Mouse (Mus musculus) forebrain, embryonic 13.5 days (tissue): ENCODE data around the gene Vegfa. TPM values are rescaled to one million over a fixed set of nuclear protein-coding genes. Genes with fewer than 3 reads are reported as not detected.

Experiments
- ATAC-seq: fragments of 200-750 bp; cut with Nextera tagmentation; 2 replicates; pipeline ENCODE4 v1.8.0; 2017
- H3K27ac ChIP-seq: fragments of 300-500 bp; sonication (generic); 2 replicates; pipeline ENCODE4 v1.5.1; 2015; ENCODE audit warnings: inconsistent platforms, mild to moderate bottlenecking, moderate library complexity
- H3K27me3 ChIP-seq: fragments of 300-500 bp; sonication (generic); 2 replicates; pipeline ENCODE4 v1.6.1; 2015; ENCODE audit warnings: mild to moderate bottlenecking, inconsistent platforms
- H3K36me3 ChIP-seq: fragments of 300-500 bp; sonication (generic); 2 replicates; pipeline ENCODE4 v1.6.1; 2015; ENCODE audit warnings: mild to moderate bottlenecking, inconsistent platforms; ENCODE audit not compliant: poor library complexity, severe bottlenecking
- H3K4me1 ChIP-seq: fragments of 300-500 bp; sonication (generic); 2 replicates; pipeline ENCODE4 v1.6.1; 2015; ENCODE audit warnings: inconsistent platforms
- H3K4me2 ChIP-seq: fragments of 300-500 bp; sonication (generic); 2 replicates; pipeline ENCODE4 v1.6.1; 2015; ENCODE audit warnings: inconsistent platforms, mild to moderate bottlenecking, moderate library complexity
- H3K4me3 ChIP-seq: fragments of 300-500 bp; sonication (generic); 2 replicates; pipeline ENCODE4 v1.5.1; 2015; ENCODE audit warnings: mild to moderate bottlenecking, inconsistent platforms
- H3K9ac ChIP-seq: fragments of 300-500 bp; sonication (generic); 2 replicates; pipeline ENCODE4 v1.6.1; 2015; ENCODE audit warnings: mild to moderate bottlenecking, inconsistent platforms
- H3K9me3 ChIP-seq: fragments of 300-500 bp; sonication (generic); replicated peaks from 2 replicates; pipeline ENCODE4 v1.6.1; 2016; ENCODE audit warnings: inconsistent platforms
- WGBS: fragments of 180-500 bp; shearing (Covaris S2); methylation state at CpG from one replicate; pipeline ENCODE4 v1.1.7; 2015; 5-methylcytosine and 5-hydroxymethylcytosine counted together
- polyA plus RNA-seq: library from polyadenylated mRNA; unstranded; fragments of >200 nt; fragmentation: Nextera tagmentation; extraction: Ambion mirVana; gene quantifications from 2 replicates; pipeline ENCODE4 v1.2.1, GENCODE M21; 2015

Gene Vegfa
- polyA plus RNA-seq, 1 experiment from 2014 or later = 2.7 TPM

DNA sequence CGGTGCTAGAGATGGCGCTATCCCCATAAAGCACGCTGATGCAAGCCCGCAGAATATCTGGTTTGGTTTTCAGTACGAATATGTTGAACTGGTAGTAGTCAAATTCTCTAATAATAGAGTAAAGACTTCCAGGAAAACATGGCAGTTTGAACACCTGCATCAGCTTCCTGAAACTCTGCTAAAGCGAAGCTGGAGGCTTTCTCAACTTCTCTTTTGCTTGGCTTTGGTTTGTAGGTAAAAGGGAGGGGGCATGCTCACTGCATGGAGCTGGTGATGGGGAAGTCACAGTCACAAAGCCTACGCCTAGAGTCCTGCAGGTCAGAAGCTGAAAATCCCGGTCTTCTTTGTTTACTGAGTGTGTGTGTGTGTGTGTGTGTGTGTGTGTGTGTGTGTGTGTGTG is 13.6 kb upstream of the Vegfa start:
- WGBS = 85% methylated on average over 8 of the region's 8 CpGs
- no peak overlapping the region for H3K4me2 ChIP-seq
- ATAC-seq = no peak
- H3K9me3 ChIP-seq = peaks cover 2% of the 10 kb centered on the region; the same call in 1 of the 2 replicates
- H3K27me3 ChIP-seq = no peaks in the 10 kb centered on the region
- H3K27ac ChIP-seq = no peak overlapping the region
- H3K9ac ChIP-seq = no peak overlapping the region
- no peak overlapping the region for H3K4me3 ChIP-seq
- H3K36me3 ChIP-seq = no peaks in the 10 kb centered on the region
- no peaks in the 10 kb centered on the region for H3K4me1 ChIP-seq

DNA sequence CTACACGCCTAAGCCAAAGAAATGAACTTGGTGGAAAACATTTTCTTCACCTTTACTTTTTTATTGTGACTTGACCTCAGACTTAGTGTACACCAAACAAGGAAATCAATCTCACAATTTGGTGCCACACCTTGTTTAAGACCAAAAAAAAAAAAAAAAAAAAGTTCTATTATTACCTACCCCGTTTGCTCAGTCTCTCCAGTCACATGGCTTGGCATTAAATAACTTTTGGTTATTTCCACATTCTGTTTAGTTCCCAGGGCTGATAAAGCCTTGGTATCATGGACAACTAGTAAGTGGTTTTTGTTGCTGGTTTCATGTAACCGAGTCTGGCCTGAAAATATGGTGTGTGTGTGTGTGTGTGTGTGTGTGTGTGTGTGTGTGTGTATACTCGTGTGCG is 12.8 kb upstream of the Vegfa start:
- Histone ChIP-seq H3K9ac (no peak overlapping the region), H3K4me2 (no peak overlapping the region), H3K9me3 (peaks cover 2% of the 10 kb centered on the region; the same call in 1 of the 2 replicates), H3K36me3 (no peaks in the 10 kb centered on the region), H3K4me3 (no peak overlapping the region), H3K27me3 (no peaks in the 10 kb centered on the region), H3K4me1 (no peaks in the 10 kb centered on the region), H3K27ac (no peak overlapping the region)
- WGBS = 94% methylated on average over 5 of the region's 5 CpGs
- no peak for ATAC-seq

DNA sequence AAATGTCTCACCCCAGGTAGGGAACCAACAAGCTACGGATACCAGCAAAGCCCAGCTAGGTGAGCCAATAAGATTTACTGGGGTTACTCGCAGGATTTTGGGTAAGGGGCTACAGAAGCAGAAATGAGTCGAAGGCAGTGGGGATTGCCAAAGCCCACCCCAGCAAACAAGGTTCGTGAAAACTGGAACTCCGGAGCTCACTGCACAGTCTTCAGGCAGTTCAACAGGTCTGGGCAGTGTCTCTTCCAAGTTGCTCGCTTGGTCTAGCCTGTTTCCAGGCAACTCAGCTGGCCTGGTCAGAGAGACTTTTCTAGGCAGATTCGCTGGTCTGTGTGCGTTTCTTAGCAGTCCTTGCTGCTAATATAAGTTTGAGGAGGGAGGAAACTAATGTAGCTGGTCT is 10.0 kb upstream of the Vegfa start:
- Histone ChIP-seq H3K27me3 (no peaks in the 10 kb centered on the region), H3K27ac (no peak overlapping the region), H3K4me1 (no peaks in the 10 kb centered on the region), H3K4me3 (no peak overlapping the region), H3K9ac (no peak overlapping the region), H3K36me3 (no peaks in the 10 kb centered on the region), H3K9me3 (no peaks in the 10 kb centered on the region), H3K4me2 (no peak overlapping the region)
- no peak for ATAC-seq
- WGBS = 92% methylated on average over 8 of the region's 8 CpGs

DNA sequence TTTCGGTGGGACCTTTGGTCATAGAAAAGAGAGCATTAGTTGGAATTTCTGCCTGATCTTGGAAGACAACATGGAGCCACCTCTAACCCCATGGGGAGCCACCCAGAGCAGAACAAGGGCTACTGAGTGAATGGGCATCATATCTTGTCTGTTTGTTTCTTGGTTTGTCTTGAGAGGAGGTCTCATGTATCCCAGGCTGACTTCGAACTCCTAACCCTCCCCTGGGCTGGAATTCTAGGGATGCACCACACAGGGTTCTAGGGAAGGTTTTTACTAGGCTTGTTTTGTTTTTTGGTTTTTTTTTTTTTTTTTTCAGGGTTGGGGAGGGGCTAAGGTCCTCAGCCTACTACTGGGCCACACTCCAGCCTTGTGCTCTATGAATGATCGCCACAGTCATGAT is 9.5 kb upstream of the Vegfa start:
- Histone ChIP-seq H3K4me3 (no peak overlapping the region), H3K4me1 (no peaks in the 10 kb centered on the region), H3K27me3 (no peaks in the 10 kb centered on the region), H3K4me2 (no peak overlapping the region), H3K9ac (no peak overlapping the region), H3K9me3 (no peaks in the 10 kb centered on the region), H3K36me3 (no peaks in the 10 kb centered on the region), H3K27ac (no peak overlapping the region)
- ATAC-seq = no peak
- 92% methylated on average over 3 of the region's 3 CpGs for WGBS

DNA sequence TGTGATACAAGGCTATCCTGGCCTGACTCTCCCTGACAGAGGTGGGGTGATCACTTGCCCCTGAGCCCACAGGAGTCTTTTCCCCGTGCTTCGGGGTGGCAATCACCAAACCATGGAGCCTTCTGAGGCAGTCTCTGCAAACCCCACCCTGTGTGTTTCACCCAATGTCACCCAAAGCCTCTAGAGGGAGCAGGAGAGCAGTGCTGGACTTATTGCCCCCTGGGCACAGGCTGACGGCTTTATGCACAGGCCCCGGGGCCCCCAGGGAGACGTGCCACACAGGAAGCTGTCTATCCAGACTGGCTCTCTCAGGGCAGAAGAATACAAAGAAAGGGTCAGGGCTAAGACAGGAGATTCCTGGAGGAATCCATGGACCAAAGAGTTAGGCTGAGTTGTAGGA is 9.1 kb upstream of the Vegfa start:
- ATAC-seq = no peak
- Histone ChIP-seq H3K36me3 (no peaks in the 10 kb centered on the region), H3K27me3 (no peaks in the 10 kb centered on the region), H3K4me1 (no peaks in the 10 kb centered on the region), H3K4me3 (no peak overlapping the region), H3K9me3 (no peaks in the 10 kb centered on the region), H3K4me2 (no peak overlapping the region), H3K27ac (no peak overlapping the region), H3K9ac (no peak overlapping the region)
- WGBS = 72% methylated on average over 5 of the region's 5 CpGs

DNA sequence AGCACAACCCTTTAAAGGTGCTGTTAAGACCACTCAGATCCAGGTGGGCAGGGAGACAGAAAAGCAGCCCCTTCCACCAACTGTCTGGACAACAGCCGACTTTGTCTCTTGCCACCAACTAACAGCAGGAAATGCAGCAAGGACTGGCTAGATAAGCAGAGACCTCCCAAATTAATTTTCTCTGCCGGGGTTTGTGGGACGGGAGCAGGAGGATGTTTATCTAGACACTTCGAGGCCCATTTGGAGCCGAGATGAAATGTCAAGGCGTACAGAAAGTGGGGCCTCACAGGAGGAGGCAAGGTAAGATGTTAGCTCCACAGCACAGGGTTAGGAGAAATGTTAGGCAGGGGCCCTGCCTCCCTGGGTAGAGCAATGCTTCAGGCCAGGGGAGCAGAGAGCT is 8.4 kb upstream of the Vegfa start:
- Histone ChIP-seq H3K4me2 (no peak overlapping the region), H3K4me3 (no peak overlapping the region), H3K27me3 (no peaks in the 10 kb centered on the region), H3K36me3 (no peaks in the 10 kb centered on the region), H3K4me1 (no peaks in the 10 kb centered on the region), H3K27ac (no peak overlapping the region), H3K9ac (no peak overlapping the region), H3K9me3 (no peaks in the 10 kb centered on the region)
- WGBS = 81% methylated on average over 6 of the region's 6 CpGs
- no peak for ATAC-seq

DNA sequence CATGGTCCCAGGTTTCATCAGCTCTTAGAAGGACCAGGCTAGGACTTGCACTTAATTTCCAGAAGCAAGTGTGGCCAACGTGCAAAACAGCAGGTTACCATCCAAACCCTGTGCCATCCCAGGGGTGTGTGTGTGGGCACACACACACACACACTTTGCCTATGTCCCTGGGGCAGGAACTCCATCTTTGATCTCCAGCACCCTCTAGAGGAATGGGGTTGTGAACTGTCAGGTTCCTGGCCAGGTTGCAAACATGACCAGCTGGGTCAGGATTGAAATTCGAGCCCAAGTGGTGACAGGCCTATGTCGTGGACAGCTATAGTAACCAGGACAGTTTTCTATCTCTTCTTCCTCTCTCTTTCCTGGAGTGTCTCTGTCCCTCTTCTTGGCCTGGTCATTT is 6.7 kb upstream of the Vegfa start:
- Histone ChIP-seq H3K9me3 (no peaks in the 10 kb centered on the region), H3K9ac (no peak overlapping the region), H3K27ac (no peak overlapping the region), H3K4me3 (no peak overlapping the region), H3K4me2 (no peak overlapping the region), H3K36me3 (no peaks in the 10 kb centered on the region), H3K27me3 (peaks cover under 1% of the 10 kb centered on the region; the same call in 1 of the 2 replicates), H3K4me1 (no peaks in the 10 kb centered on the region; the same call in 1 of the 2 replicates)
- no peak for ATAC-seq
- 49% methylated on average over 3 of the region's 3 CpGs for WGBS

DNA sequence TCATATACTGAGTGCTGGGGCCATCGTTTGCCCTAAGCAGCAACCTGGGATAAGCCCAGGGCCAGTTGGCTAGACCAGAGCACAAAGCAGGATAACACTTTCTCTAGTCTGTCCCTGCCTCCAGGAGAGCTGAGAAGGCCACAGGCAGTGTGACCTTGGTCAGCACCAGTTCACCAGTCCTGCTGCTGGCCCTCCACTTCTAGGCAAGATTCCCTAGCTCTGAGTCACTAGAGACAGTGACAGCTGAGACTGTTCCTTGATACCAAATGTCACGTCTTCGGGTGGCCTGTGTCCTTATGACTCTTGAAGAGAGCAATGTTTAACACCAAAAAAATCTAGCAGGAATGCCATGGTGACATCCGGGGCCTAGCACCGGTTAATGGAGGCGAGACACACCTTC is 4.2 kb upstream of the Vegfa start:
- Histone ChIP-seq H3K27ac (no peak overlapping the region), H3K27me3 (peaks cover 5% of the 10 kb centered on the region; the same call in 1 of the 2 replicates), H3K4me1 (peaks cover 11% of the 10 kb centered on the region), H3K4me3 (no peak overlapping the region), H3K4me2 (no peak overlapping the region), H3K9ac (no peak overlapping the region), H3K36me3 (no peaks in the 10 kb centered on the region), H3K9me3 (no peaks in the 10 kb centered on the region)
- 89% methylated on average over 6 of the region's 6 CpGs for WGBS
- ATAC-seq = no peak

DNA sequence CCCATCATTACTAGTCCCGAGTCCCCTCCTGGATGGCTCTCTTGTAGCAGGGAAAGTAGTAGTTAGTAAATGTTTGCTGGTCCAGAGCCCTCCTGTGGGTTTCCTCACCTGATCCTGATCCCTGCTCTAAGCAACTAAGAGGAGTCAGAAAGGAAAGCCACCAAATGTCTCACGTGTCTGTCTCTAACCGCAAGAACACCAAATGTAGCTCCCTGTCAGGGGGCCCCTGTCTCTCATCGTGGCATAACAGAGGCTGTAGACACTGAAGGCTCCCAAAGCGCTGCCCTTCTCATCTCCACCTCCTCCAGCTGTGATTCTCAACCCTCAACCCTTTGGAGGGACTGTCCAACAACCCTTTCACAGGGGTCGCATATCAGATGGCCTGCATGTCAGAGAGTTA is 1.9 kb upstream of the Vegfa start:
- no peak overlapping the region for H3K27ac ChIP-seq
- WGBS = 71% methylated on average over 6 of the region's 6 CpGs
- no peak for ATAC-seq
- H3K9me3 ChIP-seq = no peaks in the 10 kb centered on the region
- peaks cover 5% of the 10 kb centered on the region; the same call in 1 of the 2 replicates for H3K27me3 ChIP-seq
- H3K9ac ChIP-seq = no peak overlapping the region
- peaks cover 22% of the 10 kb centered on the region for H3K4me1 ChIP-seq
- no peaks in the 10 kb centered on the region for H3K36me3 ChIP-seq
- H3K4me2 ChIP-seq = no peak overlapping the region
- no peak overlapping the region for H3K4me3 ChIP-seq

DNA sequence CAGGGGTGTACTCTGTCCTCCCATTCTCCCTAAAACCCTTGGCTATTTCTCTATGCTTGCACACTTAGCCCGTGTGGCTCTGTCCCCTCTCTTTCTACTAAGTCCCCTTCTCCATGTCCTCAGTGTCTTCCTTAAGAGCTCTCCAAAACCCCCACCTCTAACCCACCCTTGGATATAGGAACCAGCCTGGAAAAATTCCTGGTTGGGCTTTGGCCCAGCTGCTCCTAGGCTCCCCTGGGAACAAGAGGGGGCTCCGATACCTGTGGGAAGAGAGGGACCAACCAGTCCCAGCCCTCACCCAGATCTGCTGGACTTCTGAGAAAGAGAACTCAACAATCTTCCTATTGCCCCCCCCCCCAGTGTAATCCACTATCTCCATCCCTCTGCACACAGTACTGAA is 1.4 kb upstream of the Vegfa start:
- ATAC-seq = no peak
- H3K36me3 ChIP-seq = no peaks in the 10 kb centered on the region
- H3K9ac ChIP-seq = peak overlapping the region; percentile 40; the same call in 1 of the 2 replicates
- WGBS = 27% methylated on average over 2 of the region's 2 CpGs
- H3K9me3 ChIP-seq = no peaks in the 10 kb centered on the region
- no peak overlapping the region for H3K4me3 ChIP-seq
- H3K4me2 ChIP-seq = no peak overlapping the region
- peaks cover 5% of the 10 kb centered on the region; the same call in 1 of the 2 replicates for H3K27me3 ChIP-seq
- no peak overlapping the region; the same call in 1 of the 2 replicates for H3K27ac ChIP-seq
- H3K4me1 ChIP-seq = peaks cover 27% of the 10 kb centered on the region

DNA sequence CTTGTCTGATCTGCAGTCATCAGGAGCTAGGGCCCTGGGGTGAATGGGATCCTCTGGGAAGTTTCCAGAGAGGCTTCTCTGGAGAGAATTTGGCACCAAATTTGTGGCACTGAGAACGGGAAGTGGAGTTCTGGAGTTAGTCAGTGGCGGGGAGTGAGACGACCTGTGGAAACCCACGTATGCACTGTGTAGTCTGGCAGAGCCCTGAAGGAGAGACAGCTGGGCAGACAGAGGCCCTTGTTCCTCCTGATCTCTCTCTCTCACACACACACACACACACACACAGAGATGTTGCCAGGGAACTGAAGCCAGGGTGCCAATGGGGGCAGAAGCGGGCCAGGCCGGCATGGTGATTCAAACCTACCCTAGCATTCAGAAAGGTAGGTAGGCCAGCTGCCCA is 953 bp upstream of the Vegfa start:
- H3K9me3 ChIP-seq = no peaks in the 10 kb centered on the region
- H3K4me3 ChIP-seq = no peak overlapping the region
- peaks cover 5% of the 10 kb centered on the region; the same call in 1 of the 2 replicates for H3K27me3 ChIP-seq
- ATAC-seq = no peak
- H3K9ac ChIP-seq = 0 out of 2 replicates have a peak overlapping the region, but pooled peaks have one; percentile 40
- no peak overlapping the region for H3K27ac ChIP-seq
- peaks cover 32% of the 10 kb centered on the region for H3K4me1 ChIP-seq
- no peaks in the 10 kb centered on the region for H3K36me3 ChIP-seq
- 46% methylated on average over 6 of the region's 6 CpGs for WGBS
- no peak overlapping the region for H3K4me2 ChIP-seq

DNA sequence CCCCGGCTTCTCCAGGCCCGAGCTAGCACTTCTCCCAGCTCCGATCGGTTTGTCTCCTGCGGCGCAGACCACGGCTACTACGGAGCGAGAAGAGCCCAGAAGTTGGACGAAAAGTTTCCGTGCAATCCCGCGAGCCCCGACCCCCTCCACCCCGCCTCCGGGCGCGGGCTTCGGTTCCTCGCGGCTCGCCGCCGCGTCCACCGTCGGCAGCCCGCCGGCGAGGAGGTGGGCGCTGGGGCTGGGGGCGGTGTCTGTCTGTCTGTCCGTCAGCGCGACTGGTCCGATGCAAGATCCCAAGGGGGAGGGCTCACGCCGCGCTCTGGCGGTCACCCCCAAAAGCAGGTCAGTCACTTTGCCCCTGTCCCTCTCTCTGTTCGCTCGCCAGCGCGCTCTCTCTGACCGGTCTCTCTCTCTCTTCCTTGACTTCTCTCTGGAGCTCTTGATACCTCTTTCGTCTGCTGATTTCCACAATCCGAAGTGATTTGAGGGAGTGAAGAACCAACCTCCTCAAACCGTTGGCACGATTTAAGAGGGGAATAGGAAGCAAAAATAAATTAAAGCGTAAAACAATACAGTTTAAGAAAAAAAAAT is 453 bp downstream of the Vegfa start:
- WGBS = under 1% methylated on average over 47 of the region's 50 CpGs

More for the DNA sequence above, 453 bp downstream of the Vegfa start:
- Histone ChIP-seq H3K4me2 (peak overlapping the region; percentile 90), H3K36me3 (no peaks in the 10 kb centered on the region), H3K27me3 (peaks cover 5% of the 10 kb centered on the region; the same call in 1 of the 2 replicates), H3K9me3 (no peaks in the 10 kb centered on the region), H3K4me1 (peaks cover 46% of the 10 kb centered on the region), H3K27ac (peak overlapping the region; percentile 85), H3K4me3 (peak overlapping the region; percentile 86), H3K9ac (peak overlapping the region; percentile 95)
- ATAC-seq = 0 out of 2 replicates have a peak, but pooled peaks have one; percentile 11
